Mouse (Mus musculus) liver, embryonic 14.5 days (tissue): ENCODE data around the gene Zfp746. TPM values are rescaled to one million over a fixed set of nuclear protein-coding genes. Genes with fewer than 3 reads are reported as not detected.

Experiments
- ATAC-seq: fragments of 200-750 bp; cut with Nextera tagmentation; 2 replicates; pipeline ENCODE4 v1.8.0; 2017; ENCODE audit warnings: moderate number of reproducible peaks, mild to moderate bottlenecking, moderate library complexity; ENCODE audit not compliant: insufficient read depth
- DNase-seq, 3 experiments: peaks; one replicate each; pipeline ENCODE4 v3.0.0-alpha.2; 2012 to 2013; ENCODE audit warnings: low read depth in 3 of 3, low spot score in 3 of 3
- H3K27ac ChIP-seq: fragments of 300-500 bp; sonication (generic); 2 replicates; pipeline ENCODE4 v1.5.1; 2014; ENCODE audit warnings: moderate library complexity, mild to moderate bottlenecking, control low read depth, inconsistent platforms
- H3K27me3 ChIP-seq: fragments of 300-500 bp; sonication (generic); 2 replicates; pipeline ENCODE4 v1.6.1; 2014; ENCODE audit warnings: mild to moderate bottlenecking, low read length, moderate library complexity; ENCODE audit not compliant: control insufficient read depth, insufficient read depth
- H3K36me3 ChIP-seq: fragments of 300-500 bp; sonication (generic); replicated peaks from 2 replicates; pipeline ENCODE4 v1.6.1; 2014; ENCODE audit warnings: low read depth; ENCODE audit not compliant: control insufficient read depth, insufficient read depth
- H3K4me1 ChIP-seq, 2 experiments: fragments of 200-500 bp in 1 of 2; fragments of 300-500 bp in 1 of 2; sonication (generic) in 1 of 2; replicated peaks; 2 replicates each; pipeline ENCODE4 v1.6.1; 2012 to 2014; ENCODE audit warnings: antibody characterized with exemption in 1 of 2, inconsistent platforms in 1 of 2, low read length in 1 of 2; ENCODE audit not compliant: control insufficient read depth in 2 of 2, insufficient read depth in 2 of 2
- H3K4me2 ChIP-seq: fragments of 300-500 bp; sonication (generic); 2 replicates; pipeline ENCODE4 v1.6.1; 2014; ENCODE audit warnings: low read depth, mild to moderate bottlenecking, control low read depth, moderate library complexity
- H3K4me3 ChIP-seq, 2 experiments: fragments of 200-500 bp in 1 of 2; fragments of 300-500 bp in 1 of 2; sonication (generic) in 1 of 2; 2 replicates each; pipeline ENCODE4 v1.5.1; 2012 to 2014; ENCODE audit warnings: low read depth in 2 of 2, low read length in 2 of 2, mild to moderate bottlenecking in 2 of 2, control low read depth in 1 of 2, inconsistent platforms in 1 of 2, moderate library complexity in 1 of 2; ENCODE audit not compliant: insufficient read depth in 1 of 2
- H3K9ac ChIP-seq: fragments of 300-500 bp; sonication (generic); replicated peaks from 2 replicates; pipeline ENCODE4 v1.6.1; 2014; ENCODE audit warnings: mild to moderate bottlenecking, control low read depth, moderate library complexity
- H3K9me3 ChIP-seq: fragments of 300-500 bp; sonication (generic); 2 replicates; pipeline ENCODE4 v1.6.1; 2016; ENCODE audit warnings: low read length, mixed read lengths; ENCODE audit not compliant: control insufficient read depth
- CTCF ChIP-seq: IDR thresholded peaks from 2 replicates; pipeline ENCODE4 v1.5.1; 2016; ENCODE audit warnings: antibody characterized with exemption, low read depth, control low read depth
- EP300 ChIP-seq: IDR thresholded peaks from 2 replicates; pipeline ENCODE4 v1.6.1; 2016; ENCODE audit warnings: antibody characterized with exemption, low read depth
- WGBS: fragments of 180-500 bp; shearing (Covaris S2); extraction: QIAGEN DNeasy Blood & Tissue Kit; methylation state at CpG from one replicate; pipeline ENCODE4 v1.1.7; 2014; ENCODE audit not compliant: insufficient replicate concordance; 5-methylcytosine and 5-hydroxymethylcytosine counted together
- polyA plus RNA-seq, 2 experiments: library from polyadenylated mRNA; depleted of rRNA in 1 of 2; stranded (reverse) in 1 of 2; unstranded in 1 of 2; fragments of >200 nt; fragmentation: Nextera tagmentation in 1 of 2; extraction: Ambion mirVana in 1 of 2; gene quantifications; 2 replicates each; pipeline versions ENCODE4 v1.2.1 to v1.2.3; 2012 to 2014

The Zfp746 gene
- polyA plus RNA-seq, 2 experiments = 4.0 to 5.2 TPM

DNA sequence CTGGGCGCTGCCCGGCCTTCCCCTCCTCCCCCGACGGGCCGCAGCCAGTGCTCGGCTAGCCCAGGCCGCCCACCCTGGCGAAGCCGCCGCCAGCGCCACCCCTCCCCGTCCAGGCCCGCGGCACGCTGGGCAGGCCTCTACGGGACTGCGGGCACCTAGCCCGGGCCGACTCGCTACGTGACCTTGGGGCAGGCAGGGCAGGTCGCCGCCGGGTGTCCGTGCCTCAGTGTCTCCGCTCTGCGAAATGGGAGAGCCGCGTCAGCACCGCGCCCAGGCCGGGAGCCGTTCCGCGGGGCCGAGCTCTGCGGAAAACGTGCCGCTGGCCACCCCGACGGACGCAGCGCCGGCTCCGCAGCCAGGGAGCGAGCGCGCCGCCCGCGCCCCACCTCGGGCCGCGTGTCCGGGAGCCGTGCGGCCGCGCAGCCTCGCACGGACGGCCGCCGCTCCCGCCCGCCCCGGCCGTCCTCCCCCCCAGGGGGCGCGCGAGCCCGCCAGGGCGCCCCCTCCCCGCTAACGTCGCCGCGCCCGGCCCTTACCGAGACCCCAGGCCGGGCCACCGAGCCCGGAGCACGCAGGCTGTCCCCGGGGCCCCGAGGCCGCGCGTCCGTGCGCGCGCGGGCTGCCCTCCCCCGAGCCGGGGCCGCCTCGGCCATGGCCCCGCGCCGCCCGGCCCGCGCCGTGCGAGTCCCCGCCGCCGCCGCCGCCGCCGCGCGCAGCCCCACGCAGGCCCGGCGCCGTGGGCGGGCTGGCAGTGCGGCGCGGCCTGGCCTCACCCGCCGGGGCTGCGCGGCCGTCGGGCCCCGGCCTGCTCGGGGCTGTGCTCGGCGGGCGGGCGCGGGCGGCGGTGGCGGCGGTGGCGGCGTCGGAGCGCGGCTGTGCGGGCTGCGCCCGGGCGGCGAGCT is 38.7 kb downstream of the Zfp746 start:
- no peak for DNase-seq
- WGBS = under 1% methylated on average over 99 of the region's 150 CpGs
- H3K9me3 ChIP-seq = no peaks in the 10 kb centered on the region

GRCm38 (mm10) chr6:48047114-48047449 is 39.3 kb downstream of the Zfp746 start:
- peak overlapping the region; percentile 68 for H3K9ac ChIP-seq
- ATAC-seq = no peak
- peaks cover 3% of the 10 kb centered on the region; the same call in 1 of the 2 replicates for H3K27me3 ChIP-seq
- peaks cover 0 to 4% of the 10 kb centered on the region in 2 experiments; a peak in 1 of 4 replicates for H3K4me1 ChIP-seq
- H3K27ac ChIP-seq = no peak overlapping the region
- WGBS = 6% methylated on average over 12 of the region's 12 CpGs
- H3K4me2 ChIP-seq = peak overlapping the region; percentile 76
- H3K36me3 ChIP-seq = peaks cover 5% of the 10 kb centered on the region
- H3K4me3 ChIP-seq = peak overlapping the region; percentile 55 to 80
- no peak for DNase-seq
- TF ChIP-seq CTCF (peak; percentile 30; the same call in 1 of the 2 replicates), EP300 (no peak)
- H3K9me3 ChIP-seq = no peaks in the 10 kb centered on the region

More for the DNA sequence above, 38.7 kb downstream of the Zfp746 start:
- peak overlapping the region; percentile 68 for H3K9ac ChIP-seq
- peak overlapping the region; percentile 55 to 80 for H3K4me3 ChIP-seq
- no peak overlapping the region for H3K27ac ChIP-seq
- peak overlapping the region; percentile 76 for H3K4me2 ChIP-seq
- TF ChIP-seq CTCF (no peak), EP300 (no peak)
- H3K36me3 ChIP-seq = peaks cover 5% of the 10 kb centered on the region
- H3K27me3 ChIP-seq = peaks cover 3% of the 10 kb centered on the region; the same call in 1 of the 2 replicates
- peak; percentile 61 for ATAC-seq
- H3K4me1 ChIP-seq = peaks cover 0 to 4% of the 10 kb centered on the region in 2 experiments; a peak in 1 of 4 replicates

- H3K27ac ChIP-seq = no peak overlapping the region
- H3K9ac ChIP-seq = no peak overlapping the region
- H3K27me3 ChIP-seq = no peaks in the 10 kb centered on the region
- H3K4me3 ChIP-seq = no peak overlapping the region
- H3K4me2 ChIP-seq = no peak overlapping the region
- H3K9me3 ChIP-seq = no peaks in the 10 kb centered on the region
- peaks cover 11% of the 10 kb centered on the region for H3K36me3 ChIP-seq
- ATAC-seq (no peak), DNase-seq (no peak)
- no peaks in the 10 kb centered on the region for H3K4me1 ChIP-seq
- TF ChIP-seq CTCF (no peak), EP300 (no peak)
Observed at GRCm38 (mm10) chr6:48032661-48033060, 53.7 kb downstream of the Zfp746 start.

- Histone ChIP-seq H3K9ac (no peak overlapping the region), H3K27me3 (no peaks in the 10 kb centered on the region), H3K4me1 (no peaks in the 10 kb centered on the region), H3K4me3 (no peak overlapping the region), H3K27ac (no peak overlapping the region), H3K4me2 (no peak overlapping the region), H3K9me3 (no peaks in the 10 kb centered on the region), H3K36me3 (peaks cover 17% of the 10 kb centered on the region)
- no peak for DNase-seq
- TF ChIP-seq CTCF (peak; percentile 23; the same call in 1 of the 2 replicates), EP300 (no peak)
- ATAC-seq = no peak
- WGBS = 74% methylated on average over 10 of the region's 10 CpGs
Observed at GRCm38 (mm10) chr6:48025905-48026660, 60.3 kb downstream of the Zfp746 start.

DNA sequence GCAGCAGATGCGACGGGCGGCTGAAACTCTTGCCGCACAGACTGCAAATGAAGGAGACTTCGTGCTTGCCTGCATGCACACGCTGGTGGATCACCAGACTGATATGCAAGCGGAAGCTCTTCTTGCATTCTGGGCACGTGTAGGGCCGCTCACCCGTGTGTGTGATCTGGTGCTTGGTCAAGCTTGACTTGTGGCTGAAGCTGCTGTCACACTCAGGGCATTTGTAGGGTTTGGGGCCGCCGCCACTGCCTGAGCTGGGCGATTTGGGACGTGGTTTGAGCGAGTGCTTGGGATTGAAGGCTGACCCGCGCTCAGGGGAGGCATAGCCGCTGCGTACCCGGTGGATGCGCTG is 61.4 kb downstream of the Zfp746 start:
- Histone ChIP-seq H3K4me1 (no peaks in the 10 kb centered on the region), H3K4me3 (no peak overlapping the region), H3K36me3 (peaks cover 17% of the 10 kb centered on the region), H3K9me3 (no peaks in the 10 kb centered on the region), H3K9ac (no peak overlapping the region), H3K27me3 (no peaks in the 10 kb centered on the region), H3K4me2 (no peak overlapping the region), H3K27ac (no peak overlapping the region)
- TF ChIP-seq EP300 (no peak), CTCF (no peak)
- DNase-seq (no peak), ATAC-seq (no peak)
- 81% methylated on average over 21 of the region's 21 CpGs for WGBS
